Mouse (Mus musculus) ES-E14 (cell line): ENCODE measurements at regions not wholly inside any gene's neighbourhood (a gene's known extent, or its start where the extent isn't known, plus 50 kb on each side); places are given as distances from the start of the nearest gene placed in this dataset.

Experiments
- DNase-seq: peaks from one replicate; pipeline ENCODE4 v3.0.0-alpha.2; 2013; ENCODE audit warnings: low read depth, low spot score
- H3K27ac ChIP-seq: 2 replicates; pipeline ENCODE4 v1.5.1; 2012; ENCODE audit warnings: low read depth, mild to moderate bottlenecking, low read length, moderate library complexity, mixed read lengths; ENCODE audit not compliant: poor library complexity, insufficient read depth, severe bottlenecking
- H3K36me3 ChIP-seq: 2 replicates; pipeline ENCODE4 v1.6.1; 2012; ENCODE audit warnings: mild to moderate bottlenecking, low read length, moderate library complexity, mixed read lengths; ENCODE audit not compliant: control insufficient read depth, poor library complexity, insufficient read depth, severe bottlenecking
- H3K4me1 ChIP-seq, 2 experiments: fragments of 150-350 bp in 1 of 2; sonication (generic) in 1 of 2; 2 replicates each; pipeline ENCODE4 v1.6.1; 2012; ENCODE audit warnings: low read length in 2 of 2, mild to moderate bottlenecking in 1 of 2, mixed read lengths in 1 of 2; ENCODE audit not compliant: control insufficient read depth in 2 of 2, insufficient read depth in 2 of 2, poor library complexity in 1 of 2
- H3K4me3 ChIP-seq, 2 experiments: fragments of 150-350 bp in 1 of 2; sonication (generic) in 1 of 2; 2 replicates each; pipeline ENCODE4 v1.5.1; 2012; ENCODE audit warnings: low read length in 2 of 2, low read depth in 1 of 2, mild to moderate bottlenecking in 1 of 2, mixed read lengths in 1 of 2; ENCODE audit not compliant: insufficient read depth in 1 of 2, poor library complexity in 1 of 2, severe bottlenecking in 1 of 2
- H3K9ac ChIP-seq: 2 replicates; pipeline ENCODE4 v1.6.1; 2012; ENCODE audit warnings: low read depth, mild to moderate bottlenecking, low read length, mixed read lengths; ENCODE audit not compliant: poor library complexity, insufficient read depth, severe bottlenecking
- H3K9me3 ChIP-seq: fragments of 150-350 bp; sonication (generic); 2 replicates; pipeline ENCODE4 v1.6.1; 2012; ENCODE audit warnings: low read depth, mild to moderate bottlenecking, low read length; ENCODE audit not compliant: control insufficient read depth, insufficient read depth
- CHD2 ChIP-seq: IDR thresholded peaks from 2 replicates; pipeline ENCODE4 v1.6.1; 2014; ENCODE audit warnings: mild to moderate bottlenecking, low read depth, low read length, inconsistent platforms
- HCFC1 ChIP-seq: IDR thresholded peaks from 2 replicates; pipeline ENCODE4 v1.6.1; 2012; ENCODE audit warnings: low read length, inconsistent platforms, borderline replicate concordance; ENCODE audit not compliant: insufficient read depth
- MAFK ChIP-seq: IDR thresholded peaks from 2 replicates; pipeline ENCODE4 v1.6.1; 2014; ENCODE audit warnings: mild to moderate bottlenecking, low read depth, low read length, inconsistent platforms; ENCODE audit not compliant: insufficient read depth
- ZC3H11A ChIP-seq: IDR thresholded peaks from 2 replicates; pipeline ENCODE4 v1.6.1; 2012; ENCODE audit warnings: low read depth, mild to moderate bottlenecking, inconsistent platforms, low read length, borderline replicate concordance
- ZNF384 ChIP-seq: IDR thresholded peaks from 2 replicates; pipeline ENCODE4 v1.6.1; 2012; ENCODE audit warnings: low read depth, low read length, inconsistent platforms
- in situ Hi-C, 2 experiments: fragments of 600-800 bp; cut with MboI; formaldehyde crosslinking; loops; one replicate each; pipeline ENCODE4 v1.15.1; 2025; ENCODE audit warnings: low sequenced_read_pairs in 2 of 2, inconsistent platforms in 1 of 2; ENCODE audit not compliant: unreplicated experiment in 2 of 2

DNA sequence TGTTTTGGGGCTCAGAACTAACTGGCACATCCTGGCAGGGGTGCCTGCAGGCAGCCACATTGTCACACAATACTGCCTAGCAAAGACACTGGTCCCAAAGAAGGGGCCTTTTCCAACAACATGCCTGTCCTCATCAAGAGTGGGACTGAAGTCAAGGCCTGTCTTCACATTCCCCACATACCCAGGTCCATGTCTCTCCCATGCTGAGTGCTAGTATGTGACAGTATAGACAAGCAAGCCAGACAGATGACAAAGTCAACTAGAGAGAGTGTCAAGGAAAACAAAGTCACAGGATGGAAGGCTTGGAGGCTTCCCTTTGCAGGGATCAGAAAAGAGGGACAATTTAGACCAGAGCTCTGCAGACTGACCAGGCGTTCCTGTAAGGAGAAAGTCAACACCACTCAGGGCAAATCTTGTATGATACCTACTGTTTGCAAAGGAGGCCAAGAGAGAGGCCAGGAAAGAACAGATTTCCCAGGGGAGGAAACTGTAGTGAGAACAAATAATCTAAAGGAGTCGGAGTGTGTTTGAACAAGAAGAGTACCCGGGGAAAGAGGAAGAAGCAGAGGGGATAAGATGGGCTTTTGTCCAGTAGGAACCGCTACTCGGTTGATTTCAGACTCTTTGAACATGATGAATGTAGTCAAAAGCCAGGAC lies 83.2 kb upstream of the Rbms1 start:
- in situ Hi-C loops, result no loop called here
- Histone ChIP-seq H3K9ac (no peak overlapping the region), H3K4me3 (no peak overlapping the region), H3K4me1 (no peaks in the 10 kb centered on the region), H3K9me3 (no peaks in the 10 kb centered on the region), H3K36me3 (no peaks in the 10 kb centered on the region), H3K27ac (no peak overlapping the region)
- DNase-seq, result no peak
- no peak for TF ChIP-seq HCFC1
- no peak for TF ChIP-seq MAFK
- TF ChIP-seq ZC3H11A, result no peak
- no peak for TF ChIP-seq ZNF384
- no peak for TF ChIP-seq CHD2

DNA sequence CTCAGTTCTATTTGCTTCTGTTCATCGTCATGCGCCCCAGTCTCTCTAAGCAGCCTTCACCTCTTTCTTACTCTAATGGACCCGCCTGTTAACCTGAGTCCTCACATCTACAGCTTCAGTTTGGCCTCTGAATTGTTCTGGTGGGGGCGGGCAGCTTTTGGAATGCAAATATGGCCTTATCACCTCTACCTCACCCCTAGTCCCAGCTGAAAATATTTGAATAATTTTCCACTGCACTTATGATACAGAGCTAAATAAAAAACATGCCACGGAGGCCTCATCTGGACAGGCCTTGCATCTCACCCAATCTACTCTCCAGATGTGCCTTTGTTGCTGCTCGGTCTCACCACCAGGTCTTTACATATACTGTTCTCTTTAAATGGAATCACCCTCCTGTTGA lies 82.5 kb upstream of the Rbms1 start:
- in situ Hi-C loops, result no loop called here
- no peak overlapping the region for H3K4me3 ChIP-seq
- H3K4me1 ChIP-seq, result no peaks in the 10 kb centered on the region
- DNase-seq, result no peak
- TF ChIP-seq ZC3H11A, result no peak
- TF ChIP-seq CHD2, result no peak
- no peak for TF ChIP-seq MAFK
- TF ChIP-seq ZNF384, result no peak
- no peak for TF ChIP-seq HCFC1
- H3K9ac ChIP-seq, result no peak overlapping the region
- H3K36me3 ChIP-seq, result no peaks in the 10 kb centered on the region
- H3K27ac ChIP-seq, result no peak overlapping the region
- H3K9me3 ChIP-seq, result no peaks in the 10 kb centered on the region

DNA sequence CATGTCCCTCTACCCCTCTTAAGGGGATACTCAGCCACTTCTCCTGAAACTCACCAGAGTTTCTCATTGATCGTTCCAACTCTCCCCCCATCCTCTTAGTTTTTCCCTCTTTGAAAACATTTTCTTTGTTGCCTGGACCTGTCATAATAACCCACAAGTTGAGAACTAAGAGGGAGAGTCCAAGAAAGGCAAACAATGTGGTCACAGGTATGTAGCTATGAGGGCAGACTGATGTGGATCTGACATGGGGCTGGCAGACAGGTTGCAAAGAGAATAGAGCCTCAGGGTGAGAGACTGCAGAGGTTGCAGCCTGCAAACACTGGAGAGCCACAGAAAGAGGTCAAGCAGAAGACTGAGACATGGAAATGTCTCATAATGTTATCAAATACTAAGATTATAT lies 69.9 kb upstream of the Rbms1 start:
- Histone ChIP-seq H3K36me3 (no peaks in the 10 kb centered on the region), H3K9me3 (no peaks in the 10 kb centered on the region), H3K4me3 (no peak overlapping the region), H3K9ac (no peak overlapping the region), H3K4me1 (no peaks in the 10 kb centered on the region), H3K27ac (no peak overlapping the region)
- no peak for TF ChIP-seq MAFK
- TF ChIP-seq ZNF384, result no peak
- TF ChIP-seq HCFC1, result no peak
- TF ChIP-seq CHD2, result no peak
- TF ChIP-seq ZC3H11A, result no peak
- no peak for DNase-seq
- in situ Hi-C loops, result no loop called here

DNA sequence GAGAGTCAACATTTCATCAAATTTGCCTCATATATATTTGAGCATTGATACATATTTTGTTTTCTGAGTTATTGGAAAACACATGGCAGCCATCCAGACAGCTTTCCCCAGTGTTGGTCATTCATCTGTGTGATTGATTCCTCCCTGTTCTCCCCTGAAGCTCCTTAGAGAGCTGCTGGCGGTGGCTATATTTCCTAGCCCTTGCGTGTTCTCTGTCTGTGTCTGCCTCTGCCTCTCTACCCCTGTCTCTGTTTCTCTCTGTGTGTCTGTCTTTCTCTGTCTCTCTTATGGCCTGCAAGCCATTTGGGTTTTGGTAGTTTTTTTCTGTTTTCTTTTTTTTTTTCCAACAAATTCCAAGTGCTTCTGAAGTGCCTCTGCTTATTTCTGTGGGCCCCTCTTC lies 66.7 kb upstream of the Rbms1 start:
- in situ Hi-C loops, result no loop called here
- TF ChIP-seq ZNF384, result no peak
- TF ChIP-seq HCFC1, result no peak
- TF ChIP-seq ZC3H11A, result no peak
- no peak for TF ChIP-seq MAFK
- TF ChIP-seq CHD2, result no peak

DNA sequence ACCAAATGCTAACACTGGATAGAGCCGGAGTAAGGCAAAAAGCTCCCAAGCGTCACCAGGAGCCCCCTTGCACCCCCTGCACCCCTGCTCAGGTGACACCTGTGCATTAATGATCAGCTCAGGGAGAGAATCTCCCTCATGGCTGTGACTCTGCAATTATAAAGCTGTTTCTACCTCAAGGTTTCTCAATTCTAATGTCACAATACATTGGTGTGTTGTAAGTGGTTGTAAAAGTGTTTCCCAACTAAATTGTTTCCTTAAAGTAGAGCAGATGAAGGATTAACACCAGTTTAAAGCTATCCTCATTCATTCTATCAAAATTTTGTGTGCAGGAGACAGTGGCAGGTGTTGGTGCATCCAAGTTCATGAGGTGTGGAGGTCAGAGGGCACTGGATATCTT lies 65.6 kb upstream of the Rbms1 start:
- Histone ChIP-seq H3K9me3 (no peaks in the 10 kb centered on the region), H3K4me1 (no peaks in the 10 kb centered on the region), H3K27ac (no peak overlapping the region), H3K36me3 (no peaks in the 10 kb centered on the region), H3K4me3 (no peak overlapping the region), H3K9ac (no peak overlapping the region)
- in situ Hi-C loops, result no loop called here
- TF ChIP-seq ZNF384 (no peak), CHD2 (no peak), MAFK (no peak), HCFC1 (no peak), ZC3H11A (no peak)
- no peak for DNase-seq

More for the DNA sequence above, 66.7 kb upstream of the Rbms1 start:
- Histone ChIP-seq H3K4me1 (no peaks in the 10 kb centered on the region), H3K9me3 (no peaks in the 10 kb centered on the region), H3K4me3 (no peak overlapping the region), H3K9ac (no peak overlapping the region), H3K27ac (no peak overlapping the region), H3K36me3 (no peaks in the 10 kb centered on the region)
- DNase-seq, result no peak
